Mouse (Mus musculus) forebrain, postnatal 0 days (tissue): ENCODE data around the gene 2010300C02Rik. TPM values are rescaled to one million over a fixed set of nuclear protein-coding genes. Genes with fewer than 3 reads are reported as not detected.

Source experiments
- ATAC-seq: fragments of 200-750 bp; cut with Nextera tagmentation; 2 replicates; pipeline ENCODE4 v1.8.0; 2017; ENCODE audit warnings: mild to moderate bottlenecking, moderate library complexity
- DNase-seq: peaks from one replicate; pipeline ENCODE4 v3.0.0-alpha.2; 2015
- H3K27ac ChIP-seq: fragments of 300-500 bp; sonication (generic); 2 replicates; pipeline ENCODE4 v1.5.1; 2014; ENCODE audit warnings: low read depth, mild to moderate bottlenecking, antibody characterized with exemption, low read length, moderate library complexity, mixed read lengths
- H3K27me3 ChIP-seq: fragments of 300-500 bp; sonication (generic); 2 replicates; pipeline ENCODE4 v1.6.1; 2014; ENCODE audit warnings: mild to moderate bottlenecking, low read length, mixed read lengths; ENCODE audit not compliant: insufficient read depth
- H3K36me3 ChIP-seq: fragments of 300-500 bp; sonication (generic); 2 replicates; pipeline ENCODE4 v1.6.1; 2014; ENCODE audit warnings: mild to moderate bottlenecking, moderate library complexity; ENCODE audit not compliant: insufficient read depth
- H3K4me1 ChIP-seq: fragments of 300-500 bp; sonication (generic); 2 replicates; pipeline ENCODE4 v1.6.1; 2014; ENCODE audit warnings: antibody characterized with exemption; ENCODE audit not compliant: insufficient read depth
- H3K4me2 ChIP-seq: fragments of 300-500 bp; sonication (generic); 2 replicates; pipeline ENCODE4 v1.6.1; 2014; ENCODE audit warnings: low read depth, mild to moderate bottlenecking, moderate library complexity
- H3K4me3 ChIP-seq: fragments of 300-500 bp; sonication (generic); 2 replicates; pipeline ENCODE4 v1.5.1; 2014; ENCODE audit warnings: low read depth, low read length, mixed read lengths
- H3K9ac ChIP-seq: fragments of 300-500 bp; sonication (generic); 2 replicates; pipeline ENCODE4 v1.6.1; 2014; ENCODE audit warnings: mild to moderate bottlenecking
- H3K9me3 ChIP-seq: fragments of 300-500 bp; sonication (generic); 2 replicates; pipeline ENCODE4 v1.6.1; 2016; ENCODE audit warnings: low read length
- CTCF ChIP-seq: sonication (generic); IDR thresholded peaks from 2 replicates; pipeline ENCODE4 v1.5.1; 2016; ENCODE audit warnings: antibody characterized with exemption, control low read depth, low read depth
- WGBS: fragments of 180-500 bp; shearing (Covaris S2); extraction: QIAGEN DNeasy Blood & Tissue Kit; methylation state at CpG from one replicate; pipeline ENCODE4 v1.1.7; 2014; 5-methylcytosine and 5-hydroxymethylcytosine counted together
- polyA plus RNA-seq: library from polyadenylated mRNA; unstranded; fragments of >200 nt; fragmentation: Nextera tagmentation; extraction: Ambion mirVana; gene quantifications from 2 replicates; pipeline ENCODE4 v1.2.1, GENCODE M21; 2015
- total RNA-seq: library from RNA; depleted of rRNA; stranded (reverse); fragments of >200 nt; gene quantifications from 2 replicates; pipeline ENCODE4 v1.2.3, GENCODE M21; 2014

2010300C02Rik gene
- total and polyA plus RNA-seq, 2 experiments from 2014 or later: 13.6 to 22.7 TPM

GRCm38 (mm10) chr1:37636169-37636568, 83.7 kb downstream of the 2010300C02Rik start:
- Histone ChIP-seq H3K4me1 (no peaks in the 10 kb centered on the region), H3K36me3 (no peaks in the 10 kb centered on the region), H3K9ac (no peak overlapping the region), H3K27ac (no peak overlapping the region), H3K9me3 (no peaks in the 10 kb centered on the region), H3K4me2 (no peak overlapping the region), H3K27me3 (no peaks in the 10 kb centered on the region), H3K4me3 (no peak overlapping the region)
- DNase-seq (no peak), ATAC-seq (no peak)
- peak; percentile 30; the same call in 1 of the 2 replicates for TF ChIP-seq CTCF
- 38% methylated on average over 2 of the region's 2 CpGs for WGBS

DNA sequence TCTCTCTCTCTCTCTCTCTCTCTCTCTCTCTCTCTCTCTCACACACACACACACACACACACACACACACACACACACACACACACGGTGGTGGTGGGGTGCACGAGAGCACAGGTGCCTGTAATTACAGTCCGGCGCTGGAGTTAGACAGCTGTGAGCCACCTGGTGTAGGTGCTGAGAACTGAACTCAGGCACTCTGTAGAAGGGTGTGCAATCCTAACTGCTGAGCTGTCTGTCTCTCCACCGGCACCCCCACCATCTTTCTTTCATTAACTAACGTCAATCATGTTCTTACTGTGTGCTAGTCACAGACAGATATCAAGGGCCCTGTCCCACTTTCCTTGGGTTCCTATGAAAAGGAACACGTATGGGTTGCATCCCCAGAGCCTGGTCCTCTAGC, 84.2 kb downstream of the 2010300C02Rik start:
- no peak for ATAC-seq
- WGBS: 74% methylated on average over 7 of the region's 7 CpGs
- Histone ChIP-seq H3K4me3 (no peak overlapping the region), H3K36me3 (no peaks in the 10 kb centered on the region), H3K4me2 (no peak overlapping the region), H3K4me1 (no peaks in the 10 kb centered on the region), H3K9me3 (no peaks in the 10 kb centered on the region), H3K27me3 (no peaks in the 10 kb centered on the region), H3K27ac (no peak overlapping the region), H3K9ac (no peak overlapping the region)
- no peak for DNase-seq
- TF ChIP-seq CTCF: no peak

DNA sequence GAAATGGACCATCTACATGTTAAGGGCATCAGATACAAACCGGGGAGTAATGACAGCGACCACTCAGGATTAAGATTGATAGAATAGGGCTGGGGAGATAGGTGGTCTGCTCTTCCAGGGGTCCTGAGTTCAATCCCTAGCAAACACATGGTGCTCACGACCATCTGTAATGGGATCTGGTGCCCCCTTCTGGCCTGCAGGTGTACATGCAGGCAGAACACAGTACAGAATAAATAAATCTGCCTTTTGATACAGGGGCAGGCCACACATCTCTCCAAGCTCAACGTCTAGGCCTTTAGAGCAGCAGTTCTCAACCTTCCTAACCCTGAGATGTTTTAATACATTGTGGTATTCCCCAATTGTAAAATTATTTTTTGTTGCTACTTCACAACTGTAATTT, 85.2 kb downstream of the 2010300C02Rik start:
- Histone ChIP-seq H3K9me3 (no peaks in the 10 kb centered on the region), H3K4me2 (no peak overlapping the region), H3K36me3 (no peaks in the 10 kb centered on the region), H3K4me1 (no peaks in the 10 kb centered on the region), H3K27me3 (no peaks in the 10 kb centered on the region), H3K4me3 (no peak overlapping the region), H3K27ac (no peak overlapping the region), H3K9ac (no peak overlapping the region)
- 33% methylated on average over 4 of the region's 4 CpGs for WGBS
- TF ChIP-seq CTCF: peak; percentile 91
- ATAC-seq (peak; percentile 66), DNase-seq (peak; percentile 66)

DNA sequence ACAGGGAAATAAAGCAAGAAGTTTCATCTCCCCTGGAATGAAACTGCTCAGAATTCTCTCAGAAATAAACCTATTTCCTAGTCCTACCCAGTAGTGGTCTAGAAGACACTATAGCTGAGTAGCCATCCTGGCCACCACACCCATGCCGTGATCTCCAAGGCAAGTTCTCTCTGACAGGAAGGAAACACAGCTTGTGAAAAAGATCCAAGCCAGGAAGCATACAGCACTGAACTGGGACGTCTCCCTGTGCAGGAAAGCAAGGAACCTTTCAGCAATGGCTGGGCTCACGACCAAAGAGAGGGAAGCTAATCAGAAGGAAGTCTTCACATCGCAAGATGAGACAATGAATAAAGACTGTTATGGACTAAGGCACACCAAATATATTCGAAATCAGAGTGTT, 86.4 kb downstream of the 2010300C02Rik start:
- WGBS: 64% methylated on average over 5 of the region's 5 CpGs
- no peaks in the 10 kb centered on the region for H3K27me3 ChIP-seq
- H3K4me1 ChIP-seq: no peaks in the 10 kb centered on the region
- H3K36me3 ChIP-seq: no peaks in the 10 kb centered on the region
- no peaks in the 10 kb centered on the region for H3K9me3 ChIP-seq
- TF ChIP-seq CTCF: no peak
- H3K4me3 ChIP-seq: no peak overlapping the region
- H3K4me2 ChIP-seq: no peak overlapping the region
- no peak overlapping the region for H3K9ac ChIP-seq
- ATAC-seq (no peak), DNase-seq (no peak)
- H3K27ac ChIP-seq: no peak overlapping the region

DNA sequence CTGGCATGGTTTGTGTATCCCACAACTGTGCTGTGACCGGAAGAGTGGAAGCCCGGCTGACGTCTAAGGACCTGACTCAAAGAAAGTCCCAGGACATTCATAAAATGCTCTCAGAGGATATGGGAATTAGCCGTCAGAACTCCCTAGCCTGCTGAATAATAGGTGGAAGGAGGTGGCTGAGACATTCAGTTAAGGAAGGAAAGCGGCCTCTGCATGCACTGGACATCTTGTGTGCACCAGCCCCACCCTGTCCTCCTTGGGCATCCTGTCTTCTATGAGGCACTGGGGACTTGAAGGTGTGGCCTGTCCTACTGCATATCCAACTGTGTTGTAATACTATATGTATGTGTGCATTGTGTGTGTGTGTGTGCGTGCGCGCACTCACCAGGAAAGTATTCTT, 87.5 kb downstream of the 2010300C02Rik start:
- H3K36me3 ChIP-seq: no peaks in the 10 kb centered on the region
- H3K4me3 ChIP-seq: no peak overlapping the region
- H3K4me1 ChIP-seq: no peaks in the 10 kb centered on the region
- no peak for ATAC-seq
- no peaks in the 10 kb centered on the region for H3K27me3 ChIP-seq
- DNase-seq: no peak
- no peak for TF ChIP-seq CTCF
- no peaks in the 10 kb centered on the region for H3K9me3 ChIP-seq
- H3K27ac ChIP-seq: no peak overlapping the region
- H3K9ac ChIP-seq: no peak overlapping the region
- WGBS: 89% methylated on average over 8 of the region's 8 CpGs
- H3K4me2 ChIP-seq: no peak overlapping the region

DNA sequence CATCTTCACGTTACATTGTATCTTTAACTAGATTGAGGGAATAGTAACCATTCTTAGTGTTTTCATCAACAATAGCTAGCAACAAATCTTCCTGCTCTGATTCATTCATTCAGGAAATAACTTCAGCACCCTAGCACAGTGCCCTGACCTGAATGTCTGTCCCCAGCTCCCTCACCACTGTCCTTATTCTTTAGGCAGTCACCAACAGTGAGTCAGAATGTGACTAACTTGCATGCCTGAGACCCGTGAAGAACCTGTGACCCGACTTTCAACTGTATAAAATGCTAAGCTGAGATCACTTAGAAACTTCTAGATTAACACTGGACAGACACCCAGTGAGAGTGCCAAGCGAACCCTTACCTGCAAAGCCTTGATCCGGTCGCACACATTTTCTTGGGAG, 88.4 kb downstream of the 2010300C02Rik start:
- no peaks in the 10 kb centered on the region for H3K27me3 ChIP-seq
- DNase-seq (no peak), ATAC-seq (no peak)
- H3K4me1 ChIP-seq: no peaks in the 10 kb centered on the region
- no peak for TF ChIP-seq CTCF
- H3K4me3 ChIP-seq: no peak overlapping the region
- no peak overlapping the region for H3K4me2 ChIP-seq
- 85% methylated on average over 6 of the region's 6 CpGs for WGBS
- no peak overlapping the region for H3K9ac ChIP-seq
- no peak overlapping the region for H3K27ac ChIP-seq
- no peaks in the 10 kb centered on the region for H3K9me3 ChIP-seq
- no peaks in the 10 kb centered on the region for H3K36me3 ChIP-seq

GRCm38 (mm10) chr1:37630412-37631210, 89.3 kb downstream of the 2010300C02Rik start:
- Histone ChIP-seq H3K4me3 (no peak overlapping the region), H3K4me2 (no peak overlapping the region), H3K27ac (no peak overlapping the region), H3K9ac (no peak overlapping the region), H3K9me3 (no peaks in the 10 kb centered on the region), H3K4me1 (no peaks in the 10 kb centered on the region), H3K36me3 (no peaks in the 10 kb centered on the region), H3K27me3 (no peaks in the 10 kb centered on the region)
- 86% methylated on average over 10 of the region's 10 CpGs for WGBS
- DNase-seq (no peak), ATAC-seq (no peak)
- TF ChIP-seq CTCF: no peak
